Mouse (Mus musculus): ENCODE measurements around the gene Megf6.

- TF ChIP-seq POLR2A (IDR thresholded peaks at IDR 0.05; ENCODE audit: low read depth, low read length) (no peak), CTCF (conservative IDR thresholded peaks at IDR 0.05; ENCODE audit: insufficient read depth, insufficient read length, low read depth, low read length) (no peak)
Measured at GRCm38 (mm10) chr4:154309131-154309530, 138.6 kb downstream of the Megf6 start.
